Comparison of ENCODE assay signal across 11 mouse cellular contexts in the genomic region with DNA sequence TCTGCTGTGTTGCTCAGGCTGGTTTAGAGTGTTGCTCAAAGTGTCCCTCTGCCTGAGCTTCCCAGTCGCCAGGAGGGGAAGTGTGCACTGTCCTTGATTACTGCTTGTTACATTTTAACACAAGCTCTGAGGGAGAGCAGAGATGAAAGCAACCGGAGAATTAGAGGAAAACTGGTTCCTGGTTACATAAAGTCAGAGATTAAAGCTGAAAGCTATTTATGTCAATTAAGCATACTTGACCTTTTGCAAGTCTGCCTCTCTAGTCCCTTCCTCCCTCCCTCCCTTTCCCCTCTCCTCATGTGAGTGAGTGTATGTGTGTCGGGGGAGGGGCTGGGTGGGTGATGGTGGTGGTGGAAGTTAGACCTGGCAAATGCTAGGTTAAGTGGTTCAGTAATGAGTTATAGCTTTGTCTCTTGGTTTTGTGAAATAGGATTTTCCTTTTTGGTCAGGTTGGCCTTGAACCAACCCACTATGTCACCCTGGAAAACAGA.
DNase-seq lines count a peak whose midpoint lies in the region; ATAC-seq and TF ChIP-seq lines count a peak whose summit lies in the region.
"Had no signal": no experiment of that assay in that cellular context is flagged by ENCODE, and none has a peak within 500 bp of the region (broad histone marks: within the 10 kb centered on the region; RNA-seq: fewer than 3 reads in every experiment).

No protein-coding gene starts in this region.

- 0 out of 2 replicates have a peak, but pooled peaks cover 4% of the 10 kb centered on the region for H3K36me3 ChIP-seq in intestine, postnatal 0 days (ENCODE audit: control insufficient read depth, insufficient read depth)
- H3K36me3 ChIP-seq in liver, postnatal 0 days (replicated peaks; ENCODE audit: insufficient read depth, low read length): 0 out of 2 replicates have a peak, but pooled peaks cover 2% of the 10 kb centered on the region
- H3K36me3 ChIP-seq: hindbrain, embryonic 12.5 days had no signal

- intact Hi-C loops in left cerebral cortex, postnatal 14 days (cut with DNase I): no loop called here

- H3K4me3 ChIP-seq in intestine, postnatal 0 days (ENCODE audit: low read depth, low read length): no peak overlapping the region
- H3K4me3 ChIP-seq in liver, postnatal 0 days (ENCODE audit: low read depth, low read length): no peak overlapping the region
- H3K4me3 ChIP-seq: hindbrain, embryonic 12.5 days; limb, embryonic 12.5 days had no signal

- 9% methylated on average over 3 of the region's 3 CpGs for WGBS in intestine, postnatal 0 days
- WGBS in liver, postnatal 0 days (ENCODE audit: insufficient replicate concordance): 30% methylated on average over 3 of the region's 3 CpGs

- ATAC-seq in intestine, postnatal 0 days: 0 out of 2 replicates have a peak, but pooled peaks have one; percentile 31
- ATAC-seq in liver, postnatal 0 days: 0 out of 2 replicates have a peak, but pooled peaks have one; percentile 19

- no peaks in the 10 kb centered on the region for H3K9me3 ChIP-seq in intestine, postnatal 0 days (ENCODE audit: control insufficient read depth)
- H3K9me3 ChIP-seq in liver, postnatal 0 days (ENCODE audit: low read length): no peaks in the 10 kb centered on the region
- H3K9me3 ChIP-seq: hindbrain, embryonic 12.5 days; limb, embryonic 12.5 days had no signal

- no peaks in the 10 kb centered on the region for H3K27me3 ChIP-seq in intestine, postnatal 0 days (replicated peaks; ENCODE audit: control insufficient read depth, insufficient read depth, low read length)
- H3K27me3 ChIP-seq in liver, postnatal 0 days (ENCODE audit: insufficient read depth, low read length): no peaks in the 10 kb centered on the region
- H3K27me3 ChIP-seq: hindbrain, embryonic 12.5 days; limb, embryonic 12.5 days had no signal

- peak; percentile 6; the same call in 1 of the 2 replicates for TF ChIP-seq CTCF in intestine, postnatal 0 days (IDR thresholded peaks at IDR 0.05; ENCODE audit: low read depth)
- TF ChIP-seq CTCF in liver, postnatal 0 days (IDR thresholded peaks at IDR 0.05; ENCODE audit: low read depth): no peak

- peak; percentile 11 for DNase-seq in cerebellum, adult 8-10 months
- no peak for DNase-seq in cerebellum, postnatal 25 days
- DNase-seq in kidney, adult 18-20 months: peak; percentile 42
- DNase-seq in kidney, postnatal 10 days: no peak
- DNase-seq in liver, postnatal 0 days: no peak
- DNase-seq in T-cell, adult 2 months (ENCODE audit: low spot score): no peak
- no peak for DNase-seq in left cerebral cortex, postnatal 14 days (ENCODE audit: low spot score in 2 of 2)
- DNase-seq: cerebellum, postnatal 10 days had no signal

- no peak for TF ChIP-seq EP300 in liver, postnatal 0 days (IDR thresholded peaks at IDR 0.05; ENCODE audit: low read depth)

- H3K4me1 ChIP-seq in intestine, postnatal 0 days (replicated peaks; ENCODE audit: control insufficient read depth, insufficient read depth, low read length): peaks cover 16% of the 10 kb centered on the region
- H3K4me1 ChIP-seq in liver, postnatal 0 days (ENCODE audit: insufficient read depth): peaks cover 18% of the 10 kb centered on the region

- no peak overlapping the region for H3K9ac ChIP-seq in intestine, postnatal 0 days (ENCODE audit: low read depth, low read length)
- H3K9ac ChIP-seq in liver, postnatal 0 days (replicated peaks): no peak overlapping the region
- H3K9ac ChIP-seq: hindbrain, embryonic 12.5 days; limb, embryonic 12.5 days had no signal

- no peak overlapping the region for H3K4me2 ChIP-seq in intestine, postnatal 0 days (replicated peaks; ENCODE audit: low read depth)
- peak overlapping the region; percentile 29; the same call in 1 of the 2 replicates for H3K4me2 ChIP-seq in liver, postnatal 0 days (ENCODE audit: low read depth, low read length)
- H3K4me2 ChIP-seq: hindbrain, embryonic 12.5 days; limb, embryonic 12.5 days had no signal

- H3K27ac ChIP-seq in intestine, postnatal 0 days (ENCODE audit: low read depth, low read length): no peak overlapping the region
- H3K27ac ChIP-seq in liver, postnatal 0 days (ENCODE audit: low read depth): peak overlapping the region; percentile 62
- H3K27ac ChIP-seq: hindbrain, embryonic 12.5 days; limb, embryonic 12.5 days had no signal

Comparison
In these comparisons a context has a peak if more than half of its experiments do, and no peak if none do; other contexts are left out.
1. DNase-seq: peak in cerebellum, adult 8-10 months (single experiment) and kidney, adult 18-20 months (single experiment); none in cerebellum, postnatal 25 days (0 of 2), kidney, postnatal 10 days (single experiment), liver, postnatal 0 days (single experiment), T-cell, adult 2 months (single experiment) and left cerebral cortex, postnatal 14 days (0 of 2).